Mouse (Mus musculus): ENCODE data around the gene Hist1h2an. TPM values are rescaled to one million over a fixed set of nuclear protein-coding genes. Genes with fewer than 3 reads are reported as not detected.
"Not testable (repeated sequence)": the region's sequence is repeated elsewhere in the genome, so short reads cannot be mapped to it uniquely, and the experiment has no call there.

Hist1h2an gene
- polyA plus RNA-seq, 1 experiment from 2014 or later: 2.5 TPM

DNA sequence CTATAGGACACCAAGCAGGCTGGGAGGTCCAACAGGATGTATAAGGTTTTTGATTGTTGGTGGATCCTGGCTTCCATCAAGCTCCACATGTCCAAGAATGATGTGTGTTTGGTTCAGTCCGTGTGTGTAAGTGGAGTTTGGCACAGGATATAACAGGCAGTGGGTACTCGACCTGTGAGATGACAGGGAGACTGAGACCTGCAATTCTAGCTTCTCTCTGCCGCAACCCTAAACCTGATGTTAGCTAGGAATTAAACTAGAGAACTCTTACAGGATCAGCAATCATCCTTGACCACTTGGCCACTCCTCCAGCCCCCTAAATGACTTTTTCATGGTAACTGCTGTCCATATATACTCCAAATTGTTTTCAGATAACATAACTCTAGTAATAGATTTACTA lies 34.7 kb downstream of the Hist1h2an start:
- ATAC-seq (ENCODE audit: insufficient number of reproducible peaks, low FRiP score, low TSS enrichment, low read depth): no peak
- WGBS: 31% methylated on average over 3 of the region's 3 CpGs
- Histone ChIP-seq H3K9ac (no peak overlapping the region), H3K4me3 (replicated peaks) (no peak overlapping the region), H3K4me1 (peaks cover 17% of the 10 kb centered on the region), H3K27me3 (no peaks in the 10 kb centered on the region), H3K9me3 (replicated peaks) (no peaks in the 10 kb centered on the region), H3K4me2 (replicated peaks) (0 out of 2 replicates have a peak overlapping the region, but pooled peaks have one; percentile 64), H3K36me3 (no peaks in the 10 kb centered on the region), H3K27ac (replicated peaks) (peak overlapping the region; percentile 92)

DNA sequence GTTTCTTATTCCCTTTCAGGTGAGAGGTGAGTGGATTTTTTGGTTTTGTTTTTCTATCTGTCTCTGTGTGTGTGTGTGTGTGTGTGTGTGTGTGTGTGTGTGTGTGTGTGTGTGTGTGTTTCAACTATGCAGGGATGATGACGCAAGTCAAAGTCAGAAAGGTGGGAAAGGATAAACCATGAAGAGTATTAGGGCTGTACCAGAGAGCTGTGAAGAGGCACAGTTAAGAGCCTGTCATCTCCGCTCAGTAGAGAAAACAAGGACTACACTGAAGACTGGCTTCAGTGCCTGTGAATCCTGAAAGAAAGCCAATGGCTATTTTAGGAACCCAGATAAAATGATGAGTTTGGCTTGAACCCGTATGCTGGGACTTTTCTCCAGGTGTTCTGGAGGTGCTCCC lies 35.2 kb downstream of the Hist1h2an start:
- 0 out of 2 replicates have a peak overlapping the region, but pooled peaks have one; percentile 64 for H3K4me2 ChIP-seq (replicated peaks)
- H3K4me3 ChIP-seq (replicated peaks): no peak overlapping the region
- H3K27ac ChIP-seq (replicated peaks): peak overlapping the region; percentile 92; the same call in 1 of the 2 replicates
- no peaks in the 10 kb centered on the region for H3K36me3 ChIP-seq
- H3K4me1 ChIP-seq: peaks cover 19% of the 10 kb centered on the region
- H3K9ac ChIP-seq: no peak overlapping the region
- no peak for ATAC-seq (ENCODE audit: insufficient number of reproducible peaks, low FRiP score, low TSS enrichment, low read depth)
- no peaks in the 10 kb centered on the region for H3K27me3 ChIP-seq
- WGBS: 62% methylated on average over 3 of the region's 3 CpGs
- H3K9me3 ChIP-seq (replicated peaks): no peaks in the 10 kb centered on the region

DNA sequence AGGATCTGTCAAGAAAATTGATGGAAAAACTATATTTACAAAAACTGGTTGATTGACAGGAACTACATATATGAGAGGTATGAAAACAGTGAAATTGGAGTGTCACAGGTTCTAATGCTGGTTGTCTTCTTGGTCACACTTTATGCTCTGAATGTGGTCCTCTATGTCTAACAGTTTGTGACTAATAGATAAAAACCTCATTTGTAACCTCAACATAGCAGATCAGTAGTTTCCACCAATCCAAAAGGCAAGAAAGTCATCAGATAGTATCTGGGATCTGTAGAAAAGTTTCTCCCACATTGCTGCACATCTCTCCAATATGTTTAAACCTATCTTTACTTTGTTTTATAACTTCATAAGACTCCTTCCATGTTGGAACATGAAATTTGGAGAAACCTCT lies 35.6 kb downstream of the Hist1h2an start:
- Histone ChIP-seq H3K4me1 (peaks cover 19% of the 10 kb centered on the region), H3K9ac (no peak overlapping the region), H3K4me3 (replicated peaks) (no peak overlapping the region), H3K27me3 (no peaks in the 10 kb centered on the region), H3K36me3 (no peaks in the 10 kb centered on the region), H3K4me2 (replicated peaks) (no peak overlapping the region), H3K9me3 (replicated peaks) (no peaks in the 10 kb centered on the region), H3K27ac (replicated peaks) (0 out of 2 replicates have a peak overlapping the region, but pooled peaks have one; percentile 58)
- ATAC-seq (ENCODE audit: insufficient number of reproducible peaks, low FRiP score, low TSS enrichment, low read depth): no peak

DNA sequence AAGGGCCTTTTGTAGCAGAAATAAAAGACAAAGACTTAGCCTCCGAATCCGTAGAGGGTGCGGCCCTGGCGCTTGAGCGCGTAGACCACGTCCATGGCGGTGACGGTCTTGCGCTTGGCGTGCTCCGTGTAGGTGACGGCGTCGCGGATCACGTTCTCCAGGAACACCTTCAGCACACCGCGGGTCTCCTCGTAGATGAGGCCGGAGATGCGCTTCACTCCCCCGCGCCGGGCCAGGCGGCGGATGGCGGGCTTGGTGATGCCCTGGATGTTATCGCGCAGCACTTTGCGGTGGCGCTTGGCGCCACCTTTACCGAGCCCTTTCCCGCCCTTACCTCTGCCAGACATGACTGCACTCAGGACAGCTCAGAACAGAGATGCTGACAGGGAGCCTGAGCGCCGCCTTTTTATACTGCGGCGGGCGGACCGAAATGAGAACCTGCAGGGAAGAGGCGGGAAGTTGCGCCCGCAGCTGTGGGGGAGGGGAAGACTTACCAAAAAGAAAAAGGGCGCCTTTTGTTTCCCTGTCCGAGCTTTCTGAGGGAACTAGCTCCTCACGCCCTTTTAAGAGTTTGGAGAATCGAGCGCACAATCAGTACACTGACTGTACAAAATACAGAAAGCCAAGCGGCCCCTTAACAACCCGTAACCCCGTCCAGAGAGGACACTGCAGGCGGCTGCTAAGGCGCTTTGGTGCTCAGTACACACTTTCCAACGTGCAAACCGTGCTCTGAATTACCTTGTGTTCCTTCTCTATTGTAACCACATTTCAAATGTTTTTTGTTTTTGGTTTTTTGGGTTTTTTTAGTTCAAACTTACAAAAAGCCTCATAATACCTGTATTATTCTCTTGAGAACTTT lies 36.6 kb downstream of the Hist1h2an start, which contains the start of gene Hist1h4k:
Hist1h4k (minus strand) TSS at position 347 of the 859 bp plus-strand sequence.
- not testable (repeated sequence) for H3K9me3 ChIP-seq (replicated peaks); H3K27me3 ChIP-seq; H3K36me3 ChIP-seq
- Histone ChIP-seq H3K4me1 (peaks cover 19% of the 10 kb centered on the region), H3K27ac (replicated peaks) (peak within 1 kb of the TSS; percentile 94), H3K9ac (peak within 1 kb of the TSS; percentile 44), H3K4me2 (replicated peaks) (peak within 1 kb of the TSS; percentile 62), H3K4me3 (replicated peaks) (peak within 1 kb of the TSS; percentile 51)
- ATAC-seq (ENCODE audit: insufficient number of reproducible peaks, low FRiP score, low TSS enrichment, low read depth): peak; percentile 84
- under 1% methylated on average over 49 of the region's 56 CpGs for WGBS

DNA sequence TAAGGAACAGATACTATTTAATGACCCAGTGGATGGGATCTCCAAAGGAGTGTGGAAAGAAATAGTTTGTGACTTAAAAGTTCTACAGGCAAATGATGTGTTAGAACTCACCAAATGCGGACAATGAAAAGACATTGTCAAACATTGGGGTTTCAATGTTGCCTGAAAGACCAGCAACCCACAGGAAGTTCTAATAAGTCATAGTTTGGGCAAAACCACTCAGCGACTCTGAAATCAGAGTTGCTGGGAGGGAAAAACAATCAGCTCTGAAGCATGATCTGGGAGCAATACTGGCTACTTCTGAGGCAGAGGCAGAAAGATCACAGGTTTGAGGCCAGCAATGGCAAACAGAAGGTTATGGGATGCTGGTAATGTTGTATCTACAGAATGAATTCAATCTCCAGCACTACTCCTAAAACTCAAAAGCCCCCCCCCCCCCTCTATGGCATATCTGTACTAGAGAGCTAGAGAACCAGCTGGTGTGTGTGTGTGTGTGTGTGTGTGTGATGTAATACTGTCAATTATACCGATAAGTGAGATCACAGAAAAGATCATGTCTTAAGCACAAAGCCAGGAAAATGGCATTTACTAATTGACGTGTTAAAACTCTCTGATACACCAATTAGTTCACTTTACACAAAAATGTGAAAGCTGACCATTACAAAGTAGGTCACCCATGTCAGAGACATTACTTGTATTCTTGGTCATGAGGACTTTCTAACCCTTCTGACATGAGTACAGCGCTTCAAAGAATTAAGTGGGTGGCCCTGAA lies 37.4 kb downstream of the Hist1h2an start:
- Histone ChIP-seq H3K27me3 (no peaks in the 10 kb centered on the region), H3K9ac (peak overlapping the region; percentile 44), H3K4me2 (replicated peaks) (peak overlapping the region; percentile 62), H3K36me3 (no peaks in the 10 kb centered on the region), H3K9me3 (replicated peaks) (no peaks in the 10 kb centered on the region), H3K4me1 (peaks cover 16% of the 10 kb centered on the region), H3K4me3 (replicated peaks) (peak overlapping the region; percentile 51), H3K27ac (replicated peaks) (peak overlapping the region; percentile 94)
- ATAC-seq (ENCODE audit: insufficient number of reproducible peaks, low FRiP score, low TSS enrichment, low read depth): no peak
- WGBS: 3% methylated on average over 5 of the region's 5 CpGs

DNA sequence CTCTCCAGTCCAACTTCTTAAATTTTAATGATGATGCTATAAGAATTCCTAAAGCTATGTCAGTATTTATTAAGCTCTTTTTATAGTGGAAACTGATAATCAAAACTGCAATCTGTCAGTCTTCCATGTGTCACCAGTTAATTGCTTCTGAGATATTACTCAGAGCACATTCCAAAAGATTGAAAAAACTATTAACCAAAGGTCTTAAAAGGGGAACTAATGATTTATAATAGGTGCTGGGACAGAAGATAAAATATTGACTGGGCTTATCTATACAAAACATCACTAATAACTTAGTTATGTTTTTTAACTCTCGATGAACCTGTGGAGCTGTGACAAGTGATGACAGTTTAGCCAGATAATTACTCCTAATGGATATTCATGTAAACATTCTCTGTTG lies 42.0 kb downstream of the Hist1h2an start:
- no peaks in the 10 kb centered on the region for H3K36me3 ChIP-seq
- no peak overlapping the region for H3K4me2 ChIP-seq (replicated peaks)
- no peak overlapping the region for H3K9ac ChIP-seq
- H3K27ac ChIP-seq (replicated peaks): no peak overlapping the region
- no peak for ATAC-seq (ENCODE audit: insufficient number of reproducible peaks, low FRiP score, low TSS enrichment, low read depth)
- peaks cover 8% of the 10 kb centered on the region for H3K4me1 ChIP-seq
- no peak overlapping the region for H3K4me3 ChIP-seq (replicated peaks)
- WGBS: 88% methylated on average over 1 of the region's 1 CpGs
- H3K9me3 ChIP-seq (replicated peaks): no peaks in the 10 kb centered on the region
- H3K27me3 ChIP-seq: no peaks in the 10 kb centered on the region

Small RNA genes within 50 kb of the gene (microRNA-seq; reads per million reads assigned to microRNA genes)
- gene Gm19658 (ENCODE audit: borderline number of aligned reads): not detected
- gene Gm44346 (ENCODE audit: borderline number of aligned reads): not detected
- gene Gm44454 (ENCODE audit: borderline number of aligned reads): not detected
- gene Gm44466 (ENCODE audit: borderline number of aligned reads): not detected

Other genes starting within 250 kb of the Hist1h2an start
- gene Olfr1366, start 244.4 kb downstream of the Hist1h2an start, polyA plus RNA-seq (2015; fragmentation: Nextera tagmentation; extraction: Ambion mirVana): 0.17 and 0.22 TPM in 2 replicates
- gene Olfr1535, start 227.3 kb downstream of the Hist1h2an start, polyA plus RNA-seq (2015; fragmentation: Nextera tagmentation; extraction: Ambion mirVana): 0.07 and 0.19 TPM in 2 replicates
- gene Olfr1364, start 205.5 kb downstream of the Hist1h2an start, polyA plus RNA-seq (2015; fragmentation: Nextera tagmentation; extraction: Ambion mirVana): 0.11 TPM in 1 of 2 replicates, not detected in the other
- gene Olfr1362, start 173.2 kb downstream of the Hist1h2an start, polyA plus RNA-seq (2015; fragmentation: Nextera tagmentation; extraction: Ambion mirVana): 0.13 TPM in 1 of 2 replicates, not detected in the other
- not detected in 2 replicates for gene Olfr11, start 144.7 kb downstream of the Hist1h2an start, polyA plus RNA-seq (2015; fragmentation: Nextera tagmentation; extraction: Ambion mirVana)
- 0.48 and 0.68 TPM in 2 replicates for gene Olfr1361, start 123.8 kb downstream of the Hist1h2an start, polyA plus RNA-seq (2015; fragmentation: Nextera tagmentation; extraction: Ambion mirVana)
- gene Olfr1360, start 109.8 kb downstream of the Hist1h2an start, polyA plus RNA-seq (2015; fragmentation: Nextera tagmentation; extraction: Ambion mirVana): not detected in 2 replicates
- gene Olfr1359, start 89.1 kb downstream of the Hist1h2an start, polyA plus RNA-seq (2015; fragmentation: Nextera tagmentation; extraction: Ambion mirVana): 0.05 and 0.27 TPM in 2 replicates
- gene Hist1h2bl, start 71.1 kb downstream of the Hist1h2an start, polyA plus RNA-seq (2015; fragmentation: Nextera tagmentation; extraction: Ambion mirVana): 0.60 and 2.0 TPM in 2 replicates
- 6.9 and 13.7 TPM in 2 replicates for gene Hist1h2ai, start 70.8 kb downstream of the Hist1h2an start, polyA plus RNA-seq (2015; fragmentation: Nextera tagmentation; extraction: Ambion mirVana)
- 6.6 and 7.1 TPM in 2 replicates for gene Hist1h3h, start 69.6 kb downstream of the Hist1h2an start, polyA plus RNA-seq (2015; fragmentation: Nextera tagmentation; extraction: Ambion mirVana)
- gene Hist1h2bm, start 65.2 kb downstream of the Hist1h2an start, polyA plus RNA-seq (2015; fragmentation: Nextera tagmentation; extraction: Ambion mirVana): 1.8 and 4.1 TPM in 2 replicates
- gene Hist1h4j, start 52.2 kb downstream of the Hist1h2an start, polyA plus RNA-seq (2015; fragmentation: Nextera tagmentation; extraction: Ambion mirVana): 1.7 and 1.9 TPM in 2 replicates
- 1.5 and 2.9 TPM in 2 replicates for gene Hist1h4k, start 36.7 kb downstream of the Hist1h2an start, polyA plus RNA-seq (2015; fragmentation: Nextera tagmentation; extraction: Ambion mirVana)
- gene Hist1h2ak, start 33.4 kb downstream of the Hist1h2an start, polyA plus RNA-seq (2015; fragmentation: Nextera tagmentation; extraction: Ambion mirVana): 16.1 and 25.2 TPM in 2 replicates
- 3.4 and 3.6 TPM in 2 replicates for gene Hist1h2bn, start 33.1 kb downstream of the Hist1h2an start, polyA plus RNA-seq (2015; fragmentation: Nextera tagmentation; extraction: Ambion mirVana)
- 16.8 and 19.6 TPM in 2 replicates for gene Hist1h1b, start 6.6 kb downstream of the Hist1h2an start, polyA plus RNA-seq (2015; fragmentation: Nextera tagmentation; extraction: Ambion mirVana)
- 86.2 and 99.0 TPM in 2 replicates for gene Hist1h3i, start 3.8 kb downstream of the Hist1h2an start, polyA plus RNA-seq (2015; fragmentation: Nextera tagmentation; extraction: Ambion mirVana)
- 1.0 and 2.8 TPM in 2 replicates for gene Hist1h2bp, start 243 bp upstream of the Hist1h2an start, polyA plus RNA-seq (2015; fragmentation: Nextera tagmentation; extraction: Ambion mirVana)
- gene Hist1h2bq, start 23.0 kb upstream of the Hist1h2an start, polyA plus RNA-seq (2015; fragmentation: Nextera tagmentation; extraction: Ambion mirVana): 12.0 and 14.0 TPM in 2 replicates
- not detected in 2 replicates for gene Hist1h2ao, start 23.2 kb upstream of the Hist1h2an start, polyA plus RNA-seq (2015; fragmentation: Nextera tagmentation; extraction: Ambion mirVana)
- gene Hist1h4m, start 24.5 kb upstream of the Hist1h2an start, polyA plus RNA-seq (2015; fragmentation: Nextera tagmentation; extraction: Ambion mirVana): not detected in 2 replicates
- gene Hist1h4n, start 45.0 kb upstream of the Hist1h2an start, polyA plus RNA-seq (2015; fragmentation: Nextera tagmentation; extraction: Ambion mirVana): 10.7 and 11.9 TPM in 2 replicates
- 2,761 and 2,921 TPM in 2 replicates for gene Hist1h2ap, start 46.3 kb upstream of the Hist1h2an start, polyA plus RNA-seq (2015; fragmentation: Nextera tagmentation; extraction: Ambion mirVana)
- 14.2 and 14.7 TPM in 2 replicates for gene Hist1h2br, start 46.5 kb upstream of the Hist1h2an start, polyA plus RNA-seq (2015; fragmentation: Nextera tagmentation; extraction: Ambion mirVana)
- gene Zfp184, start 157.9 kb upstream of the Hist1h2an start, polyA plus RNA-seq (2015; fragmentation: Nextera tagmentation; extraction: Ambion mirVana): 7.7 and 9.0 TPM in 2 replicates
- gene Pom121l2, start 194.0 kb upstream of the Hist1h2an start, polyA plus RNA-seq (2015; fragmentation: Nextera tagmentation; extraction: Ambion mirVana): 0.29 TPM in 2 replicates
- 1.2 and 1.8 TPM in 2 replicates for gene Prss16, start 222.5 kb upstream of the Hist1h2an start, polyA plus RNA-seq (2015; fragmentation: Nextera tagmentation; extraction: Ambion mirVana)
- 2.8 and 17.2 TPM in 2 replicates for gene Hist1h2ah, start 248.3 kb upstream of the Hist1h2an start, polyA plus RNA-seq (2015; fragmentation: Nextera tagmentation; extraction: Ambion mirVana)
- gene Hist1h2bk, start 248.7 kb upstream of the Hist1h2an start, polyA plus RNA-seq (2015; fragmentation: Nextera tagmentation; extraction: Ambion mirVana): 3.1 and 4.0 TPM in 2 replicates